Mouse (Mus musculus): ENCODE measurements around the gene Zdhhc17.

Zdhhc17 gene

GRCm38 (mm10) chr10:110921890-110922289, 88.0 kb downstream of the Zdhhc17 start:
- no peak for DNase-seq (ENCODE audit: low spot score in 2 of 2)

DNA sequence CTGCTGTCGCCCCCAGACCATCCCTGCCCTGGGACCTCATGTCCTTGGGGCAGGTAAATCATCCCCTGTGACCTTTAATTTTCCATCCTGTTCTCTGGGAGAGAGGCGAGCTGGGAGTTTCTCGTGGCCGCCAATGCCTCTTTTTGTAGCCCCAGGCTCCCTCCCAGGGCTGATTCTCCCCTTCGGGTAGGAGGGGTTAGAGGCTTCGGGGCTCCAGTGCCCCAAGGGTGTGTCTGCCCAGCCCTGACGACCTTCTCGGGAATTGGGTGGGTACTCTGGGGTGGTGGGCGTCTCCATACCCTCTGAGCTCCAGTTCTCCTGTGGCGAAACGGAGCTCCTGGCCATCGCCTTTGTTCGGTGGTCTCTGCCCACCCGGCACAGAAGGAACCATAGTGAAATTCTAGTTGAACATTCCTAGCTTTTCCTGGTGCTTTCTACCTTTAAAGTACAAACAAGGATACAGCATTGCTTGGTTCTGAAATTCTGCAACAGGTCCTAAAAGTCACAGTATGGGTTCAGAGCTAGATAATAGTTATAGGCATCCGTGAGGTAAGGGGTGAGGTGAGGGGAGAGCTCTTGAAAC, 89.5 kb downstream of the Zdhhc17 start:
- no peak for DNase-seq (ENCODE audit: low spot score in 2 of 2)

GRCm38 (mm10) chr10:110919531-110920343, 90.2 kb downstream of the Zdhhc17 start, which contains the start of gene Csrp2:
TSS of gene Csrp2 (plus strand) at chr10:110919789.
- DNase-seq (ENCODE audit: low spot score in 2 of 2), result peak; percentile 61 to 76

DNA sequence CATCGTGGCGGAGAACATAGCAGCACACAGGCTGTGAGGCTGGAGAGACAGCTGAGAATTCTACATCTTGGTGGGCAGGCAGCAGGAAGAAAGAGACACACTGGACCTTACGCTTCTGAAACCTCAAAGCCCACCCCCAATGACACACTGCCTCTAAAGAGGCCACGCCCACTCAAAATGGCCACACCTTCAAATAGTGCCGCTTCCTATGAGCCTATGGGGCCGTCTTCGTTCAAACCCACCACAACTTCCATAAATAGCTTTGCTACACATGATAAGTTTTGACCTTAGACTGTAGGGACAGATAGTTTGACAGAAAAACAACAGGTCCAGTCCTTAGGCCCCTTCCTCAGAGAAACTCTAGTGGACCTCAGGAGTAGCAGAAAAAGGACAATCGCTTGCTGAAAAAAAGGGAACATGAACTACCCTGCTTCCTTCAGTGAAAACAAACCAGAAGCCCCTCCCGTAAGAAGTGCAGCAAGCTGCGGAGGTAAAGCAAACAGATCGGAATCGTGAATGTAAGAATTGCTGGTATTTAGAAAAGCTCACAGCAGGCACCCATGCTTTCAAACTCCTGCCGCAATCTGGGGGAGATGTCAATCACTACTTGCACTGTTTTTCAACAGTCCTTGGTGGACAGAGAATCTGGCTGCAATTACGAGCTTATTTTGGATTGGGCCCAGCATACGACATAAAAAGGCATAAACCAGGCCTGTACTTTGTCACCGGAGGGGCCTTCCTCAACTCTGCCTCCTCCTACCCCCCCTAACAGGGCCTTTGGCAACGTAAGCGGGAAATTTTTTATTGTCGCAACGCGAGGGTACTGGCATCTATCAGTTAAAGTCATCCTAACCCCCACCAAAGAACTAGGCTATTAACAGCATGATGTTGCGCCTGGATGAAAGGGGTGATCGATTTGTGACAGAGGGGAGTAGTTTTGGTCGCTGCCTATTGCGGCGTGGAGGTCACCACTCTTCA, 91.2 kb downstream of the Zdhhc17 start:
- DNase-seq (ENCODE audit: low spot score in 2 of 2), result no peak

DNA sequence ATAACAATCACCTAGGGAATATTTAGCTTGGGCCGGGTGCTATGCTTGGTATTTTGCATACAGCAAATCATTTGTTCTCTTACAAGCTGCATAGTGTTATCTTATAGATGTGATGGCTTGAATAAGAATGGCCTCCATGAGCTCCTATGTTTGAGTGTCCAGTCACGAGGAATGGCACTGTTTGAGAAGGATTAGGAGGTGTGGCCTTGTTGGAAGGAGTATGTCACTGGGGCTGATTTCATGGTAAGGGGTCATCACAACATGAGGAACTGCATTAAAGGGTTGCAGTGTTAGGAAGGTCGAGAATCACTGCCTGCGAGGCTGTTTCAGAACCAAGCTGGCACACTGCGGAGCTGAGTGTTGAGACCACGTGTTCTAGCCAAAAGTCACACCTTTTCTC, 92.4 kb downstream of the Zdhhc17 start:
- DNase-seq (ENCODE audit: low spot score in 2 of 2), result no peak

DNA sequence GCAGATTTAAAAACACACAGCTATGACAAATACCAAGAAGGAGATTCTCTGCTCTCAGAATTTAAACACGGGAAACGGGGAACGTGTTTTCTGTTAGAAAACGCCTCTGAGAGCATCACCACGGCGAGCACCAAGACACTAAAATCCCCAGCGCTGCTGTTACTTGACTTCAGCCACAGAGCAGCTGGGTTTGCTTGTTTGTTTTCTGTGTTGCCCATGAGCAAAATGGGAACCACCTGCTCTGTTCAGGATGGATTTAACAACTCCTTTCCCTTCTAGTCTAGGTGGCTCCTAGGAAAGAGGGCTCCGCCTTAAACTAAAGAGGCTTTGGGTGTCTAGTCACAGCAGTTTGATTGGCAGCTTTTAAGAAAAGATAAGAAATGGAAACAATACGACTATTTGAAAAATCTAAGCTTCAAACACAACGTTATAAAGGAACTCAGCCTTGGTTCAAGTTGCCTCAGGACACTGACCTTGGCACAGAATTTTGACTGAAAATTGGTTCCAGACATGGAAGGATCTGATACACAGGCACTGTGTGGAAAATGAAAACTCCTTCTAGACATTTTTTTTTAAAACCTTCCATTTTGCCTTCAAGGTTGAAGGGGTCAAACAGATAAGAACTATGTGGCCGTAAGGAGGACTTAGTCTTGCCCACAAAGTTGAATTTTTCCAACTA, 93.1 kb downstream of the Zdhhc17 start:
- no peak for DNase-seq (ENCODE audit: low spot score in 2 of 2)

- no peak for DNase-seq (ENCODE audit: low spot score in 2 of 2)
These were observed 106.1 kb downstream of the Zdhhc17 start for GRCm38 (mm10) chr10:110903862-110904261.

DNA sequence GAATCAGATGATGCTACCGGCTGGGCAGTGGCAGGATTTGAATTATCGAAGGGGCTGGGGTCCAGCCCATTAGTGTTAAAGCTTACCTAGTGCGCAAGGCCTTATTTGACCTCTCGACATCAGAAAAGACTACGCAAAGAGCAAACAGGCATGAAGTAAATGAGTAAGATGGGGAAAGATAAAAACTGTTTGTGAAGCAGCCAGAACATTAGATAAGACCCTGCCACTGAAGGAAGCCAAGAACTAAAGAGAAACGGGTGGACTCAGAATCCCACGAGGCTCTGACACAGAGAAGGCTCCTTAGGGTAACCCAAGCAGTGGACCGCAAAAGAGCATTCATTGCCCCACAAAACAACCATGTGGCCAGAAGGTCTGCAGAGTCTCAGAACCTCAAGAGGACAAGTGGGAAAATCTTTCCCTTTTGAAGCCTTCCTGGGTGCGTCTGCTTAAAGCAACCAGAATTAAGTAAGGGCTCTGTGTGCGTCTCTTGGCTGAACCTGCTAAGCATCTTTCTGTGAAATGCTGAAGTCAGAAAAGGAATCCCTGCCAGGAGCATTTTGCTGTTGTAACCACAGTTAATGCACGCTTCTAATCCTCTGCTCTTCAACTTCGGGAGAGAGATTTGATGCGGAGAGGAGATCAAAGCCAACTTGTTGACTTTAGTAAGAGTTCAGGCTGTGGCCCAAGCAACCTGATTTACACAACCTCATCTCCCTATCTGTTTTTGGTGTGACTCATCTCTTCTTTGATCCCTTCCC, 110.0 kb downstream of the Zdhhc17 start:
- DNase-seq (ENCODE audit: low spot score in 2 of 2), result no peak
